In the genomic region with DNA sequence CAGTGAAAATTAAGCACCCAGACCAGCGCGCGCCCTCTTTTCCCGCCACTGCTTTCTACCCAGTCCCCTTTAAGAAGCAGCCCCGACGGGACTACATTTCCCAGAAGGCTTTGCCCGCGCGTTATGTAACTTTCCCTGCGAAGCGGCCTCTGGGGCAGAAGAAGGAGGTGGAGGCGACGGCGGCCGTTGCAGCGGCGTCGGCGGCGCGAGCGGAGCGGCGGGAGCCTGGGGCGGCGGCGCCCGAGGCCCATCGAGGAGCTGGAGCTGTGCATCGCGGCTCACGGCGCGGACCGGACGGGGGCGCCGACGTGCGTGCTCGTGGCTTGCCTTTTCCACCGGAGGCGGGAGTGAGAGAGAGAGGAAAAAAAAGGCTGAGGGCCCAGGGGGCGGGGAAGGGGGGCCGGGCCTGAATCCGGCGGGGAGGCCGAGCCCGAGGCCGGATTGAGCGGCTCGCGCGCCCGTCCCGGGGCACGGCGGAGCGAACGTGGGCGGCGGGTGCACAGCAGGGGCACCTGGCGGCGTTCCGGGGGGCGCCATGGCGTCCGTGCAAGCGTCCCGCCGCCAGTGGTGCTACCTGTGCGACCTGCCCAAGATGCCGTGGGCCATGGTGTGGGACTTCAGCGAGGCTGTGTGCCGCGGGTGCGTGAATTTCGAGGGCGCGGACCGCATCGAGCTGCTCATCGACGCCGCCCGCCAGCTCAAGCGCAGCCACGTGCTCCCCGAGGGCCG, we compare ENCODE assay signal across 8 mouse cellular contexts. TPM values are rescaled to one million over a fixed set of nuclear protein-coding genes. Genes with fewer than 3 reads are reported as not detected.
DNase-seq lines count a peak whose midpoint lies in the region; ATAC-seq lines count a peak whose summit lies in the region.

A gene (plus strand): TSS at position 143 of the 729 bp plus-strand sequence.

- H3K9me3 ChIP-seq in intestine, embryonic 14.5 days (ENCODE audit: control insufficient read depth, low read length): no peaks in the 10 kb centered on the region

- peak within 1 kb of the TSS; percentile 97 for H3K4me2 ChIP-seq in intestine, embryonic 14.5 days (ENCODE audit: low read length)

- H3K4me1 ChIP-seq in intestine, embryonic 14.5 days (replicated peaks; ENCODE audit: control insufficient read depth, insufficient read depth, low read length): peaks cover 41% of the 10 kb centered on the region

- peaks cover 27% of the 10 kb centered on the region for H3K36me3 ChIP-seq in intestine, embryonic 14.5 days (ENCODE audit: control insufficient read depth, insufficient read depth, low read length)

- whole genome bisulfite sequencing in intestine, embryonic 14.5 days: under 1% methylated on average over 76 of the region's 90 CpGs

- peak; percentile 22; the same call in 1 of the 2 replicates for ATAC-seq in intestine, embryonic 14.5 days (replicated peaks; ENCODE audit: low FRiP score, low TSS enrichment, low read depth)

- H3K27ac ChIP-seq in intestine, embryonic 14.5 days (ENCODE audit: low read depth): peak within 1 kb of the TSS; percentile 95

- no peaks in the 10 kb centered on the region for H3K27me3 ChIP-seq in intestine, embryonic 14.5 days (replicated peaks; ENCODE audit: control insufficient read depth, insufficient read depth, low read length)

- intact Hi-C loops in left cerebral cortex, postnatal 14 days (cut with DNase I): no loop called here

- DNase-seq in adrenal gland, adult 18-20 months (ENCODE audit: low spot score in 2 of 2): peak; percentile 90 to 91
- DNase-seq in embryo, embryonic 11 days: peak; percentile 96
- peak; percentile 93 for DNase-seq in gastrocnemius, postnatal 25 days
- peak; percentile 97 for DNase-seq in intestine, embryonic 14.5 days (ENCODE audit: low spot score)
- DNase-seq in left cerebral cortex, postnatal 14 days (ENCODE audit: low spot score in 2 of 2): peak; percentile 92 to 94
- peak; percentile 94 for DNase-seq in mesoderm, embryonic 11.5 days (ENCODE audit: low read depth, low spot score)
- DNase-seq in right cerebral cortex, postnatal 36 days (ENCODE audit: low spot score in 2 of 2): peak; percentile 89 to 92
- DNase-seq in yolk sac, embryonic 10.5 days (ENCODE audit: low spot score): peak; percentile 95

- H3K9ac ChIP-seq in intestine, embryonic 14.5 days (ENCODE audit: low read length): peak within 1 kb of the TSS; percentile 80

- H3K4me3 ChIP-seq in intestine, embryonic 14.5 days (ENCODE audit: low read depth, low read length): peak within 1 kb of the TSS; percentile 92

RNA-seq across cellular contexts. Expression of the gene that starts here (rescaled TPM):
- 10 to 100 TPM; 42.9 to 47.0 TPM for total RNA-seq in adrenal gland, adult 18-20 months (2021)
- 10 to 100 TPM; 13.7 to 14.3 TPM for total RNA-seq in gastrocnemius, postnatal 25 days (2021)
- 29.5 and 29.6 TPM in 2 replicates for polyA plus RNA-seq in intestine, embryonic 14.5 days (2014; fragmentation: Nextera tagmentation; extraction: Ambion mirVana)
- total RNA-seq in left cerebral cortex, postnatal 14 days (2021): 10 to 100 TPM; 42.5 to 45.2 TPM

Comparison
In these comparisons a context has a peak if more than half of its experiments do, and no peak if none do; other contexts are left out.
1. Peak in every context shown above with its lines: DNase-seq, ATAC-seq, H3K4me3 ChIP-seq and H3K27ac ChIP-seq.